Mouse (Mus musculus): ENCODE measurements around the gene Tbc1d22a.

Gene Tbc1d22a

DNA sequence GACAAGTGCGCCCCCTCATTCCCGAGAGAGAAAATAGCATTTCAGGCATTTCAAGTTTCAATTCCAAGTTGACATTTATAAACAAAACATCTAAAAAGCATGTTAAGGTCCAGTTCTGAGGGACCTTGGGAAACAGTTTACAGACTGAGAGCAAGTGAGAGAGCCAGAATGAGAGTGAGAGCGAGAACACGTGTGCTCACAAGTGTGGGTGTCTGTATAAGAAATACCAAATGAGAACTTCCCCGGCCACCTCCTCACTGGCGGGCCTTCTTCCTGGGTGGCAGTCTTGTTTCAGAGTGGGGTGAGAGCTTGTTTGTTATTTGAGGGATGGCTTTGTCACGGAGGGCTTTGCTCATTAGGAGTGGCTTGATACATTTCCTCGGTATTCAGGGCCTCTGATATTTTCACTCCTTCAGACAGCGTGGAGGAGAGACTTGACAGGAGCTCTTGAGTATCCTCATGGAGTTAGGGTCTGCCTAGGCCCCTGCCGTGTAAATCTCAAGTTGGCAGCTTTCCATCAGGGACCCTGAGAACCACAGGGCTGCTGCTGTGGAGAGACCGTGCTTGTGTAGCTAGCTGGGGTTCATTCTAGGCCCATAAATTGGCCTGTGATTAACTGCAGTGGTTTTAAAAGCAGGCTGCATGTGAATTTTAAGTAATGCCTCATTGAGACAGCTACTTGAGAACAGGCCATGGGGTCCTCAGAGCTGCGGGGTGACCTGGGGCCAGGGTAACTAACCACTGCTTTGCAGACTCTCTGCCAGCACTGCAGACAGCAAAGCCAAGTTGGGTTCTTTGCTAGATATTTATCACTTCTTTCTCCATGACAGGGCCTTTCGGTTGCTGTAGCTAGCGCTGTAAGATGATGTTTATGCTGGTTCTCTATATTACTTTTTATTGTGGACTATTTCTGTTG is 65.1 kb downstream of the Tbc1d22a start:
- no peak for DNase-seq (ENCODE audit: low spot score)

DNA sequence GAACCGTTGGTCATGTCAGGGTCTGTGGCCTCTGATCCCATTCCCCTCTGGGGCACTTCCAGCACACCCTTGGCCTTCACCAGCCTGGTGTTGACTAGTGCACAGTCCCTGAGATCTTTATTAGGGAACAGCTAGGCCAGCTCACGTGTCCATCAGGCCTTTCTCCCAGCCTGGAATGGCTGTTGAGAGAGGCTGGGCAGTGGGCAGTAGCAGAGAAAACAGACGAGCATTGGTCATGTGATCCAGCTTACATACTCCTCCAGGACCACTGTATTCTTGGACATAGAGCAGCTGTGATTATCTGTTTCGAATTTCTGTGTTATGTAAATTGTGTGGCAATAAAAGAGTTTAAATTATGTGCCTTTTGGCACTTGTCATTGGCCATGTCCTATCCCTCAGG is 65.9 kb downstream of the Tbc1d22a start:
- DNase-seq (ENCODE audit: low spot score) = no peak

DNA sequence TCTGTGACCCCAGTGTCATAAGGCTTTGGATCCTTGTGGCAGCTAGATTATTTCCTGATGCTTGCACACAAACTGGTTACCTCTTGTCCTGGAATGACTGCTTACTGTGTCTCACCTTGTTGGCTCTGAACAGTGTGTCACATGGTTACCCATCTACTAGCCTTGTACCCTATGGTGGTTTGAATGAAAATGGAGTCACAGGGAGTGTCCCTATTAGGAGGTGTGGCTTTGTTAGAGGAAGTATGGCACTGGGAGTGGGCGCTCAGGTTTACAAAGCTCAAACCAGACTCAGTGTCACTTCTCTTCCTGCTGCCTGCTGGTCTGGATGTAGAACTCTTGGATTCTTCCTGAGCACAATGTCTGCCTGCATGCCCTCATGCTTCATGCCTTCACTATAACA is 69.0 kb downstream of the Tbc1d22a start:
- no peak for DNase-seq (ENCODE audit: low spot score)

DNA sequence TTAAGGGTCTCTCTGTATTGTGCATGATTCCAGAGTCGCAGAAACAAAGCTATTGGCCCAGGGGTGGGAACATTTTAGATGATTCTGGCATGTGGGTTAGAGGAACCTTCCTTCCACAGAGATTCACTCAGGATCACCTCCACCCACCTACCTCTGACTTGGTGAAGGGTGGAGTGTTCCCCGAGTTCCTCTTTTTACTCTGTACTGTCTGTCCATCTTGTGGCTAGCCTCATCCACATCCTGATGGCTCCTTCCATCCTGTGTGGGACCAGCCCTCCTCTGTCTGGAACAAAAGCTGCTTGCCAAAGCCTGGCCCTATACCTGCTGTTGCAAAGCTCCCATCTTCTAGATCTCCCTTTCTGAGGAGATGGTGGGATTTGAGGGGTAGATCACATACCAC is 71.0 kb downstream of the Tbc1d22a start:
- no peak for DNase-seq (ENCODE audit: low spot score)

DNA sequence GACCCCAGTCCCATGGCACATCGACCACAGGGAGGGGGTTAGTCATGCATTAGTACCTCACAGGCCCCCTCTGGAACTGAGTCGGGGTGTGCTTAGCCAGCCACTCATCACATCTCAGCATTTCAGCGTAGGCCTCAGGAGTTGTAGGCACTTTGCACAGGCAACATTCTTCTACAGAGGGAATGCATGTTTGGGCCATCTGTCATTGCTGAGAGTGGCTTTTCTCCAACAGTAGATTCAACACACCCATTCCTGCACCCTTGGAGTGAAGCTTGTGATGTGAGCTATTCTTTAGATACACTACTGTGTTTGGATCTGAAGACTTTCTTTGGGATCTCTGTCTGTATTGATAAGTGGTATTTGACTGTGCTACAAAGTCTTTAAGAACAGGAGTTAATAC is 75.8 kb downstream of the Tbc1d22a start:
- DNase-seq (ENCODE audit: low spot score) = no peak

DNA sequence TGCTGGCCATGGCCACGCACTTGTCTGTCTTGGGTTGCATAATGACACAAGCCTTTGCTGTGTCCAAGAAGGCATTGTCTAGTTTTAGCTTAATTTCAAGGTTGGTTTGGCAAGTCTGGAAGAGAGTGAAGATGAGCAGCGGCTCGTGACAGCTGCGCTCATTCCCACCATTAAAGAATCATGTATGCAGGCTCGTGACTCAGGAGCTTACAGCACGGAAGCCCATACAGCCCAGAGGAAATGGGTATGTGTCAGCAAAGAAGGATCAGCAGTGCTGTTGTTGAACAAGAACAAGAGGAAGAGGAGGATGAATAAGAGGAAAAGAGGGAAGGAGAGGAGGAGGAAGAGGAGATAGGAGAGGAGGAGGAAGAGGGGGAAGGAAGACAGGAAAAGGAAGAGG is 78.0 kb downstream of the Tbc1d22a start:
- no peak for DNase-seq (ENCODE audit: low spot score)

DNA sequence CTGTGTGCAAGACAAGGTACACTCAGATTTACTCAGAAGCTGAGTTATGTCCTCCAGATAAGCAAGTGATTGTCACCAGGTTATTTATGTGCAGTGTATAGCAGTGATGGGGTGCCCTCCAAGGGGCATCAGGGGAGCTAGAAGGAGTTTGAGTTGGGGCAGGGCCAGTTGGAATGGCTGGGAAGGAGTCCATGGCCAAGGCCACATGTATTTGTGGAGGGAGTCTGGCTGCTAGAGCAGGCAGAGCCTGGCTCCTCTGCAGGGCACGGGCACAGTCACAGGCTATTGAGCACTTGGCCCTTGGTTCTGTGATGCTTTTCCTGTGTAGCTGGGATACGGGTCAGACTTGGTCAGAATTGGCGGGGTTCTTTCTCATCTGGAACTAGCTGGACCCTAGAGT is 80.2 kb downstream of the Tbc1d22a start:
- no peak for DNase-seq (ENCODE audit: low spot score)

DNA sequence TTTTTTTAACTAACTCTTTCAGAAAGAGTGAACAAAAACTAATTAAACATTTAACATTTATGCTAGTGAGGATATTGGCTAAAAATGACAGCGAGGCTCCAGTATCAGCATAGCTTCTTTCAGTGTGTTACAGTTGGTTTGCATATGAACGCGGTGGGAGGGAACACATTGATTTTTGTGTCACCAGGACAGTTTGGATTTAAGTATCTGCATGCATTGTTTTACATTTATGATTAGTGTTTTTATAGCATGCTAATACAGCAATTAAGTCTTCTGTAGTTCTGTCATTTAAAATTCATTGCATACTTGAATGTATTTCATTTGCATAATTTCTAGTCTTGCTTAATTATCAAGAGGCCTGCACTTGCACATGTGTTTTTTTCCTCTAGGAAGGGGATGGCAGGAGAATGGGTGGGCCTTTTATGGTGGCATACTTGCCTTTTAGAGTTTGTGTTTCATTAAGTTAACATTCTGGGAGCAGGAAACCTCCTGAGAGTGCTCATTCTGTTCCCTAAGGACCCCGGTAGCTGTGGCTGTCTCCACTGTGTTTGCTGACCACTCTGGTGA is 81.5 kb downstream of the Tbc1d22a start:
- no peak for DNase-seq (ENCODE audit: low spot score)

DNA sequence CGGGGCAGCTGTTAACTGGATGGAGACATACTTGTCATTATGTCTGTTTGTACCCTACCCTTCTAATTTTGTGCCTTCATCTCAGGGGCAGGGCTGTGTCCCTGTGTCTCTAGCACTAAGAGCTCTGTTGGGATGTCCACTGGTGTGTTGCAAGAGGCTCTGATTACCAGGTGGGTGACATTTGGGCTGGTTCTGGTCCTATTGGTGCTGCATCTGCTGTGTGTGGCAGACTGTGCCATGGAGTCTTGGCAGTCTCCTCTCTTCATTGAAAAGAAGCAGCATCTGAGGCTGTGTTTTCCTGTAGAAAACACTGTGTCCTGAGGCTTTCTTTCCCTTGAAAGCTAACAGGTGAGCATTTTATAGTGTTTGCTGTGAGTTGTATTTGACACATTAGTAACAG is 83.0 kb downstream of the Tbc1d22a start:
- no peak for DNase-seq (ENCODE audit: low spot score)

DNA sequence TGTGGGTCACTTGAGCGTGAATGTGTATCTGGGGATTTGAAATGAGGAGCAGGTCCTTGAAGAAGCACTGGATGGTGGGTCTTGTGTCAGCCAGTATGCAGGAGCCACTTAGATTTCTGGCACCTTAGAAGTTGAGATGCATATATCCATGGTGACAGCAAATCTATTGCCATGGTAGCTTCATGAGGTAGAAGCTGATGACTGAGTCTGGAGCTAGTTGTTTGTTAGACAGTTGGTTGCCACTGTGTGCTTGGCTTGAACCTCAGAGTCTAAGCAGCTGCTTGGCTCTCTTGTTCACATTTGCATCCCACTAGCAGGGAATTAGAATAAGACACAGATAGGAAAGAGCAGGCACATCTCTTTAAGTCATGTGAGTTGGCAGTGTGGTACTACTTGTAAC is 89.6 kb downstream of the Tbc1d22a start:
- no peak for DNase-seq (ENCODE audit: low spot score)

DNA sequence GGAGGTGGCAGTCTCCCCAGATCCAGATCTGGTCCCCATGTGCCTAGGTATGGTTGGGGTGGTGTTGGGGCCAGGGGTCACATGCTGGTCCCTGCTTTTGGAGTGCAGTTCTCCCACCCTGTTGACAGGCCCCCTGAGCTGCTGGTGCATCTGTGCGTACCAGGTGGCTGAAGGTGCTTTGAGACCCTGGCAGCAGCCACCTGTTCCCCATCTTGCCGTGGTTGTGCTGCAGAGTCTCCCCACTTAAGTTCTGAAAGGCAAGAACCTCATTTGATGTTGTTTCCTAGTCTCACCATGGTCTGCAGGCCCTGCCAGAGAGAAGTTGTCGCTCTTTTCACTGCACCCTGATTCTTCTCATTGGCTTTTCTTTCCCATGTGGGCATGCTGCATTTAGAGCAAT is 90.6 kb downstream of the Tbc1d22a start:
- DNase-seq (ENCODE audit: low spot score) = no peak

DNA sequence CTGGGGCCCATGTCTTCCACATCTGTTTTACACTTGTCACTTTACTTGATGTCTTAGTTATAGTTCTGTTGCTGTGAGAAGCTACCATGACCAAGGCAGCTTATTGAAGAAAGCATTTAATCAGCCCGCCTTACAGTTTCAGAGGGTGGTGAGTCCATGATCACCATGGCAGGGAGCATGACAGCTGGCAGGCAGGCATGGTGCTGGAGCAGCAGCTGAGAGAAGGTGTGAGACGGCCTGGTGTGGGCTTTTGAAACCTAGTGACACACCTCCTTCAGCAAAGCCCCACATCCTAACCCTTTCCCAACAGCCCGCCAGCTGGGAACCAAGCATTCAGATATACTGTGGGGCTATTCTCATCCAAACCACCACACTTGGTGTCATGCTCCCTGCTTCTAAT is 91.0 kb downstream of the Tbc1d22a start:
- DNase-seq (ENCODE audit: low spot score) = no peak

DNA sequence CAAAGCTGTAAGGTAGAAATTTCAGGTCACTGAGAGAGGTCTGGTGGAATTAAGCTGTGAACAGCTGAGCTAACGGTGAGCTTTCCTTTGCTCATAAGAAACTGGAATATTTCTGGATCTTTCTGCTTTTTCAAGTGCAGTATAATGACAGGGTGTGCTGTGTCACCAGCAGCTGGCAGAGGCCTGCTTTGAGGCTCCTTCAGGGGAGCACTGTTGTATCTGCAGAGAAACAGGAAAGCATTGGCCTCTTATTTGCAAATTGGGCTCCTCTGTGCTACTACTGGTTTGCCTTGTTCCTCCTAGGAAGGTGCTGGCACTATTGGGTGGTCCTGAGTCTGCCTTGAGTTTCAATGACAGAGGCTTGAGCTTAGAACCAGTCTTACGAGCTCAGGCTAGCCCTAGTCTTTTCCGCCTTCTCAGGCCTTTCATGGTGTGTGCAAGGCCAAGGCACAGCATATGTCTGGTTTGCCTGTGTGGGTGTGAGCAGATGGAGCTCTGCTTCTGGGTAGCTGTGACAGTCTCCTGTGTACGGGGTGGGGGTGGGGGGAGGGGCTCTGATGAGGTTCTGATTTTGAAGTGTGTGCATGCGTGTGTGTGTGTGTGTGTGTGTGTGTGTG is 95.1 kb downstream of the Tbc1d22a start:
- no peak for DNase-seq (ENCODE audit: low spot score)

DNA sequence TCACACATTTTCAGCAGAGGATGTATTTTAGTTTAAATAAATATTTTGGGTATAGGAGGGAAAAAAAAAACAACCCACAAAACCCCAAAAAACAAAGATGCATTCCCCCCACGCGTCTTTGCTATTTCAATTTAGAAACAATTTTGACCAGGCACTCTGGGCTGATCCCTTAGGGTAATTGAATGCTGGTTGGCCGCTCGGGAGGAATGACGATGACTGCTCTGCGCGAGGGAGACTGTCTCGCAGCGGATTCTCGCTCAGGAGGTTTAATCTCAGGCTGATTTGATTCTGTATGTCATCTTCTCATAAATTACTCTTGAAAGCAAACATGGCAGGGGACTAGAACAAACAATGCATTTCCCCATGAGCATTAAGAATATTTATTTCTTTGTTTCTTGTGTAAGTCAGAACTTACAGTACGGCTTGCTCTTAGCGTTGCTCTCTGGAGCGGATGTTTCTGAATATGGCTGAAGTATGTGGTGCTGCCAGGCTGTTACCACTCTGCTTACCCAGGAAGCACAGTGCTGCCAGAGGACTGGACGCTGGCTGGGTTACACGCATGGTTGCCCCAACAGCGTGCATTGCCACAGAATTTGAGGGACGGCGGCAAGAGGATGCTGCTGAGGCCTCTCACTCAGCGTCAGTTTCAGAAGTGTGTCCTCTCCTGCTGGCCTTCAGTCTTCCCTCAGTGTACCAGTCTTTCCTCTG is 106.7 kb downstream of the Tbc1d22a start:
- no peak for DNase-seq (ENCODE audit: low spot score)

DNA sequence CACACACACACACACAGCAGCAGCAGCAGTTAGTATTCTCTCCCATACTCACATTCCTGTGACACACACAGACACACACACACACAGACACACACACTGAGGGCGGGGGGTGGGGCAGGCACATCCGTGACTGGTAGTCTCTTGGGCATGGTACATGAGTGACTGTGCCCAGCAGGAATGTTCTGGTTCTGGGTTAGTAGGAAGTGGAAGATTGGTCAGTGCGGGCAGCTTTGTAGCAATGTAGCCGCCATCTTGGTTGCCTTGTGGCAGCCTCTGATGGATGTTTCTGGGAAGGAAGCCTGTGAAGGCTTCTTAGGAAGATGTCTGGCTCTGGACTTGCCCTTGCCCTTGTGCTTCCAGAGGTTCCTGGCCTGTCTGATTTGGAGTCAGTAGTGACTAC is 112.1 kb downstream of the Tbc1d22a start:
- no peak for DNase-seq (ENCODE audit: low spot score)

DNA sequence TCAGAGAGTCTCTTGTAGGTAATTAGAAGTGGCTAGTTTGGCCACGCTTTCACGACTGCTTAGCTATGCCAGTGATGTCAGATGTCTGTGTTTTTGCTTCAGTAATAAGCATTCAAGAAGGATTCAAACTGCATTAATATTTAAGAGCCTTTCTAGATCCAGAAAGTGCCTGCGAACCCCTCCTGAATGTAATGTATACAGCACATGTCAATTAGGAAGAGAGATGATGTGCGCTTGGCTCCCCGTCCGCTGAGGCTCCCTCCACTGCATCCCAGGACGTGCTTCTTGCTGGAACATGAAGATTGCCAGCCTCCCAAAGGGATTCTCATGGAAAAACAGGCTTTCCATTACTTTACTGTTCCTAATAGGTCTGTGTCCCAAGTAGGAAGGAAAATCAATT is 115.7 kb downstream of the Tbc1d22a start:
- DNase-seq (ENCODE audit: low spot score) = no peak

DNA sequence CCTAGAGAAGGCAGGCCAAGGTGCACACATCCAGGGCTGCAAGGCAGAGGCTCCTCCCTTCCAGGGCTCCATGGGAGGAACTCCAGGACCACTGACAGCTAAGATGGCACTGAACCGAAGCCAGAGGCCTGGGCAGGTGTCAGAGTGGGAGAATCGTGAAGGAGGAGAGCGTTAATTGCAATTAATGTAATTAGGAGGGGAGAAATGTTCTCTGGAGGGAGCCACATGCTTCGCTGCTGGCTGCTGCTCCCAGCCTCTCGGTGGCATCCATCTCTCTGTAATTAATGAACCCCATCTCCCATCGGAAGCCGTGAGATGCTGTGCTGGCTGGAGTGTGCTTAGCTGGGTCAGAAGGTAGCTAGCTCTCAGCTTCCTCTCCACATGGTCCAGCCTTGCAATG is 116.2 kb downstream of the Tbc1d22a start:
- no peak for DNase-seq (ENCODE audit: low spot score)

DNA sequence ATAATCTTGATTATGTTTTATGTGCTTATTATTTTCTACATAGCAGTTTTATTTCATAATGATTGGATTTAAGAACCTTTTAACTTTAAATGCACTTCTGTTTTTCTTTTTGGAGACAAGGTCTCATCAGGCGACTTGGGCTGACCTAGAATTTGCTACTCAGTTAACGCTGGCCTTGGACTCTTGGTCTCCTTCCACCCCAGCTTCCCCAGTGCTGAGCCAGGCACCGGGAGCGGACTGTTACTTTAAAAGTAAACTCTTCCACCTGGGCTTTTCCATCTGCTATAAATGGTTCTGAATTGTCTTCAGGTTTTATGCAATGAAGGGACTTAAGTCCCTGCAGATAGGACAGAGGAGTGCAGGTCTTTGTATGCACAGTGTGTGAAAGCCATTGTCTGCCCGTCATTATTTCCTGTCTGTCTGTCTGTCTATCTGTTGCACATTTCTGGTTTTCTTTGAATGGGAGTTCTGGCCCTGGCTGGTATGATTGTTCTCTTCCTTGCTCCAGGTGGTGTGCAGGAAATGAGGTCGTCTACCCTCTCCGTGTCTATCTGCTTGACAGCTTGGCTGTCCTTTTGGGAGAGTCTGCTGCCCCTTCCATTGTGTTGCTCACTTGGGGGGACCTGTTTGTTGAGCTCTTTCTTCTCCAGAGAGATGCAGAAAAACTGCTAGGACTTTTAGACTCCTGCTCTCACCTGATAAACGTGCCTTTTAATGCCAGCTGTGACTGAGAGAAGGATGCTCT is 117.4 kb downstream of the Tbc1d22a start:
- DNase-seq (ENCODE audit: low spot score) = no peak

DNA sequence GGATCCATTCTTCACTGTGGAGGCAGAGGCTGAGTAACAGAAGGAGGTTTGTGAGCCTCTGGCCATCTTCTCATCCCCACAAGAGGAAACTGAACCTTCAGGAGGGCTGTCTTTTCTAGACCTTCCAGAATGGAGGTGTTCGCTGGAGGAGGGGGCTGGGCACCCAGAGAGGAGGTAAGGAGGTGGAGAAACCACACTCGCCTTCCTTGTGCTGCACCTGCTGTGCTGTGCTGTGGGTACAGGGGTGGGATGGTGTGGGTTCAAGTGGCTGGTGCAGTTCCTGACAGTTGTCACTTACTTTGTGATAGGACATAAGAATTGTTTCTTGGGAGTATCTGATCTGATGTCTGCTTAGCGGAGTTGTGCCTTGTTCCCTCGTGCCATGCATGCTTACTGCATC is 118.9 kb downstream of the Tbc1d22a start:
- no peak for DNase-seq (ENCODE audit: low spot score)

DNA sequence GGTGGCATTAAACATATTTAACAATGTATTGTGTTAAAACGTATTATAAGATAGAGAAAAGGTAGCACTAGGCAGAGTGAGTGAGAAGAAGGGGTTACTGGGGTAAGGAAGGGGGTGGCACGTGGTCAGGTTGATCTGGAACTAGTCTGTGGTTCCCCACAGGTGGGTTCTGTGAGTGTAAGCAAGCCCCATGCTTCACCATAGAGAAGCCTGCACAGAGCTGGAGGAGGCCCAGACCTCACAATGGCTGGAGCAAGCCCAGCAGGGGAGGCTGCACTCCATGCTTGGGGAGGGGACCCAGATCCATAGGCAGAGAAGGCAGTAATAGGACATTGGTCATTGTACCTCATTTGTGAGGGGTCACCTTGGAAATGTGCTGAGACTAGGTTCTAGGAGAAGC is 119.3 kb downstream of the Tbc1d22a start:
- no peak for DNase-seq (ENCODE audit: low spot score)

DNA sequence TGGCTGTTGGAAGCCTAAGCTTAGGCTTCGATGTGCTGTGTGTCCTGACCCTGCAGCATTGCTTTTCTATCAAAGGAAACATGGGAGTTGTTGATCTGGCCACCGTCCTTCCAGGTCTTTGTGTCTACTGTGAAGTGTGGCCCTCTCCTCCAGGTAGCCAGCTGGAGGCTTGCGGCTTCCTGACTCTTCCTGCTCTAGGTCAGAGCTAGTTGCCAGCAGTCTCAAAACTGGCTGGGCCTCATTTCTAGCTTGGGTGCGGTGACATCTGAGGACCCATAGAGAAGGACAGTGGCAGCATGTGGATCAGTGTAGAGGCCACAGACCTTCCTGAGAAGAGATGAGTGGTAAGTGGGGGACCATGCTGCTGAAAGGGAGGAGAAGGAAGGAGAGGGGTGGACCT is 120.0 kb downstream of the Tbc1d22a start:
- DNase-seq (ENCODE audit: low spot score) = no peak

DNA sequence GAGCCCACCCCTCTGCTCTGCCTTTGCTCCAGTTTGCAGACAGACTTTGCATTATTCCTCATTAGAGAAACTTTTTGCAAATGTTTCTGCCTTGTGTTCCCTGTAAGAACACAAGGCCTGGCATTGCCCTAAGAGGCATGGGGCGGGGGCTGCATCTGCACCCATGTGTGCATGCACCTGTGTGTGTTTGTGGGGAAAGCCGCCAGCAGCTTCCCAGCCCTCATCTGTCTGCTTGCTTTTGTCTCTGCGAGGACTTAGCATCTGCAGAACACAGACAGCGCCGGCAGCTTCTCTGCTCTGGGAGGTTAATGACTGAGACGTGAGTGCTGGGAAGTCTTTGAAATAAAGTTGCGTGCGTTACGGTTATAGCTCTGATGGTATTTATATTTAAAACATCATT is 120.5 kb downstream of the Tbc1d22a start:
- DNase-seq (ENCODE audit: low spot score) = no peak

All from urinary bladder, postnatal 14 days (tissue).